Mouse (Mus musculus) forebrain, embryonic 10.5 days (tissue): ENCODE measurements around the gene Pxn. TPM values are rescaled to one million over a fixed set of nuclear protein-coding genes. Genes with fewer than 3 reads are reported as not detected.
"Not testable (repeated sequence)": the region's sequence is repeated elsewhere in the genome, so short reads cannot be mapped to it uniquely, and the experiment has no call there.

ENCODE experiments used
- DNase-seq: peaks from one replicate; pipeline ENCODE4 v3.0.0-alpha.2; 2017; ENCODE audit warnings: low spot score; ENCODE audit errors: extremely low spot score
- H3K27ac ChIP-seq: fragments of 300-500 bp; sonication (generic); 2 replicates; pipeline ENCODE4 v1.5.1; 2016; ENCODE audit warnings: mild to moderate bottlenecking
- H3K27me3 ChIP-seq: fragments of 300-500 bp; sonication (generic); 2 replicates; pipeline ENCODE4 v1.6.1; 2016; ENCODE audit warnings: mild to moderate bottlenecking; ENCODE audit not compliant: poor library complexity, severe bottlenecking
- H3K36me3 ChIP-seq: fragments of 300-500 bp; sonication (generic); replicated peaks from 2 replicates; pipeline ENCODE4 v1.6.1; 2016; ENCODE audit warnings: mild to moderate bottlenecking, moderate library complexity
- H3K4me1 ChIP-seq: fragments of 300-500 bp; sonication (generic); 2 replicates; pipeline ENCODE4 v1.6.1; 2016
- H3K4me3 ChIP-seq: fragments of 300-500 bp; sonication (generic); 2 replicates; pipeline ENCODE4 v1.5.1; 2016; ENCODE audit warnings: mild to moderate bottlenecking, moderate library complexity
- H3K9me3 ChIP-seq: fragments of 300-500 bp; sonication (generic); 2 replicates; pipeline ENCODE4 v1.6.1; 2016; ENCODE audit warnings: mild to moderate bottlenecking, moderate library complexity
- WGBS: fragments of 180-500 bp; shearing (Covaris S2); methylation state at CpG from one replicate; pipeline ENCODE4 v1.1.7; 2016; 5-methylcytosine and 5-hydroxymethylcytosine counted together
- polyA plus RNA-seq: library from polyadenylated mRNA; unstranded; fragments of >200 nt; fragmentation: Nextera tagmentation; extraction: Ambion mirVana; gene quantifications from 2 replicates; pipeline ENCODE4 v1.2.1, GENCODE M21; 2016

Gene Pxn
- polyA plus RNA-seq, 1 experiment from 2014 or later: 34.3 TPM

DNA sequence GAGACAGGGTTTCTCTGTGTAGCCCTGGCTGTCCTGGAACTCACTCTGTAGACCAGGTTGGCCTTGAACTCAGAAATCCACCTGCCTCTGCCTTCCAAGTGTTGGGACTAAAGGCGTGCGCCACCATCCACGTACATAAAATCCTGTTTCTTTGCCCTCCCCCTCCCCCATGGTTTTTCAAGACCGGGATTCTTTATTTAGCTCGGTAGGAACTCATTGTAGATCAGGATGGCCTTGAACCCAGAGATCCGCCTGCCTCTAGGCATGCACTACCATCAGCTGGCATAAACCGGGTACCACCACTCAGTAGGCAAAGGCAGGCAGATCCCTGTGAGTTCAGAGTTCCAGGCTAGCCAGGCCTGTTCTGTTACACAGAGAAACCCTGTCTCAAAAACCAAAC, 10.4 kb downstream of the Pxn start:
- H3K36me3 ChIP-seq: peaks cover 37% of the 10 kb centered on the region
- DNase-seq: no peak
- H3K9me3 ChIP-seq: no peaks in the 10 kb centered on the region
- no peak overlapping the region for H3K27ac ChIP-seq
- H3K4me3 ChIP-seq: no peak overlapping the region
- peaks cover 53% of the 10 kb centered on the region for H3K4me1 ChIP-seq
- 92% methylated on average over 7 of the region's 7 CpGs for WGBS
- H3K27me3 ChIP-seq: no peaks in the 10 kb centered on the region

- Histone ChIP-seq H3K4me3 (no peak overlapping the region), H3K9me3 (no peaks in the 10 kb centered on the region), H3K4me1 (peaks cover 56% of the 10 kb centered on the region), H3K36me3 (peaks cover 33% of the 10 kb centered on the region), H3K27me3 (no peaks in the 10 kb centered on the region), H3K27ac (no peak overlapping the region)
- WGBS: 95% methylated on average over 9 of the region's 9 CpGs
- no peak for DNase-seq
Measured at GRCm38 (mm10) chr5:115517501-115517900, 11.0 kb downstream of the Pxn start.

DNA sequence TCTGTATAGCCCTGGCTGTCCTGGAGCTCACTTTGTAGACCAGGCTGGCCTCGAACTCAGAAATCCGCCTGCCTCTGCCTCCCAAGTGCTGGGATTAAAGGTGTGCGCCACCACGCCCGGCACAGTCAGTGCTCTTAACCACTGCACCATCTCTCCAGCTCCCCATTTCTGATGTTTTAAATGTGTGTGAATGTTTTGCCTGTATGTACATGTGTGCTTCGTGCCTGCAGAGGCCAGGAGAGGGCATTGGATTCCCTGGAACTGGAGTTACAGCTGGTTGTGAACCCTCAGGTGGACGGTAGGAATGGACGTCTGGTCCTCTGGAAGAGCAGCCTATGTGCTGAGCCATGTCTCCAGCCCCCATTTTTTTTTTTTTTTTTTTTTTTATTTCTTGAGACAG, 11.7 kb downstream of the Pxn start:
- DNase-seq, H3K27ac ChIP-seq, H3K27me3 ChIP-seq, H3K4me3 ChIP-seq, H3K9me3 ChIP-seq: not testable (repeated sequence)
- H3K4me1 ChIP-seq: peaks cover 63% of the 10 kb centered on the region
- 97% methylated on average over 8 of the region's 8 CpGs for WGBS
- peaks cover 33% of the 10 kb centered on the region for H3K36me3 ChIP-seq

GRCm38 (mm10) chr5:115520325-115520869, 13.9 kb downstream of the Pxn start:
- H3K9me3 ChIP-seq: no peaks in the 10 kb centered on the region
- H3K4me3 ChIP-seq: 0 out of 2 replicates have a peak overlapping the region, but pooled peaks have one; percentile 1
- H3K27me3 ChIP-seq: no peaks in the 10 kb centered on the region
- WGBS: 74% methylated on average over 21 of the region's 21 CpGs
- H3K4me1 ChIP-seq: peaks cover 66% of the 10 kb centered on the region
- no peak for DNase-seq
- H3K27ac ChIP-seq: peak overlapping the region; percentile 69
- H3K36me3 ChIP-seq: peaks cover 28% of the 10 kb centered on the region

GRCm38 (mm10) chr5:115521553-115522461, 15.3 kb downstream of the Pxn start:
- 66% methylated on average over 21 of the region's 21 CpGs for WGBS
- H3K4me3 ChIP-seq: no peak overlapping the region
- H3K27ac ChIP-seq: peak overlapping the region; percentile 69
- H3K36me3 ChIP-seq: peaks cover 15% of the 10 kb centered on the region
- H3K27me3 ChIP-seq: no peaks in the 10 kb centered on the region
- H3K4me1 ChIP-seq: peaks cover 69% of the 10 kb centered on the region
- H3K9me3 ChIP-seq: no peaks in the 10 kb centered on the region
- DNase-seq: no peak

GRCm38 (mm10) chr5:115522531-115522930, 16.1 kb downstream of the Pxn start:
- Histone ChIP-seq H3K27me3 (no peaks in the 10 kb centered on the region), H3K4me1 (peaks cover 71% of the 10 kb centered on the region), H3K9me3 (no peaks in the 10 kb centered on the region), H3K27ac (peak overlapping the region; percentile 81), H3K4me3 (no peak overlapping the region), H3K36me3 (peaks cover 8% of the 10 kb centered on the region)
- DNase-seq: no peak
- WGBS: 83% methylated on average over 4 of the region's 4 CpGs

DNA sequence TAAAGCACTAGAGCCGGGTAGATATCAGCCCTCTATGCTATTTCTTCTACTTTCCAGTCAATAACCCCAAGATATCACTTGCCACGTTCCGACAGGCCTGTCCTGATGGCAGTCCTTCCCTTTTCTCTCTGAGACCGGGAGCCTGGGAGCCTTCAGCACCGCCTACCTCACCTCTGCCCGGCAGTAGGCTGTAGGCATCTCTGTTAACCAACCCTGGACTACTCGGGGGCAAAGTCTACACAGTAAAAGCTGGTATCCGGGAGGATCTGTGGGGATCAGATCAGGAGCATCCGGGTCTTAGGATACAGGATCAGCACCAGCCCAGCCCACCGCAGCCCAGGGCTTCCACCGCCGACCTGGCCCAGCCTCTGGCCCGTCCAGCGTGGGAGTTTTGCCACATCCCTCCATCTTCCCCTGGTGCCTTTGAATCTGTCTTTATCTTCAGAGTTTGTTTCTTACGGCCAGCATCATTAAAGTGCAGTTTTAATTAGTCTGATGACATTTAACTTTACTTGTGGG, 16.6 kb downstream of the Pxn start:
- WGBS: 78% methylated on average over 15 of the region's 15 CpGs
- no peak for DNase-seq

GRCm38 (mm10) chr5:115523971-115524370, 17.5 kb downstream of the Pxn start:
- Histone ChIP-seq H3K36me3 (0 out of 2 replicates have a peak, but pooled peaks cover 3% of the 10 kb centered on the region), H3K4me1 (peaks cover 82% of the 10 kb centered on the region), H3K9me3 (no peaks in the 10 kb centered on the region), H3K4me3 (peak overlapping the region; percentile 30), H3K27me3 (no peaks in the 10 kb centered on the region), H3K27ac (peak overlapping the region; percentile 81)
- 5% methylated on average over 15 of the region's 15 CpGs for WGBS
- DNase-seq: peak; percentile 60

More for the DNA sequence above, 16.6 kb downstream of the Pxn start:
- Histone ChIP-seq H3K9me3 (no peaks in the 10 kb centered on the region), H3K4me1 (peaks cover 74% of the 10 kb centered on the region), H3K27ac (peak overlapping the region; percentile 81), H3K4me3 (no peak overlapping the region), H3K36me3 (peaks cover 6% of the 10 kb centered on the region; the same call in 1 of the 2 replicates), H3K27me3 (no peaks in the 10 kb centered on the region)

- 0 out of 2 replicates have a peak, but pooled peaks cover 3% of the 10 kb centered on the region for H3K36me3 ChIP-seq
- 48% methylated on average over 12 of the region's 12 CpGs for WGBS
- DNase-seq: no peak
- peak overlapping the region; percentile 18; the same call in 1 of the 2 replicates for H3K4me3 ChIP-seq
- peaks cover 87% of the 10 kb centered on the region for H3K4me1 ChIP-seq
- H3K9me3 ChIP-seq: no peaks in the 10 kb centered on the region
- H3K27me3 ChIP-seq: no peaks in the 10 kb centered on the region
- H3K27ac ChIP-seq: peak overlapping the region; percentile 81
Measured at GRCm38 (mm10) chr5:115524471-115524870, 18.0 kb downstream of the Pxn start.

DNA sequence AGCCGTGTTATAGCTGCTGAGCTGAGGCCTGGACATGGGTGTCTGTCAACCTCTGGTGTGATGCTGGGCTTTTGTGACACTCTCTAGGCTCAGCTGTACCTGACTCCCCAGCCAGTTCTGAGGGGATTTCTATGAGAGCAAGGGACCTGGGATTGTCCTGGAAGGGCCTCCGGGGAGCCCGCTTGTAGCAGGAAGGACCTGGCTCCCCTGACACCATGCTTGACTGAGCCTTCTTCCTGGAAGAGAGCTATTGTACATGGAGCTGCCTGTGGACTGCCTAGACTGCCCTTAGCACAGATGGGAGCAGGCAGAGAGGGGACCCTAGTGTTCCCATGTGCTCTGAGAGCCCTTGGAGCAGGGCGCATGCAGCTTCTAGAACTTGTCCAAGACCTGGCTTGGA, 18.9 kb downstream of the Pxn start:
- H3K27ac ChIP-seq: peak overlapping the region; percentile 56
- 97% methylated on average over 4 of the region's 4 CpGs for WGBS
- no peaks in the 10 kb centered on the region for H3K9me3 ChIP-seq
- H3K4me3 ChIP-seq: no peak overlapping the region
- peaks cover 91% of the 10 kb centered on the region for H3K4me1 ChIP-seq
- H3K27me3 ChIP-seq: no peaks in the 10 kb centered on the region
- no peak for DNase-seq
- 0 out of 2 replicates have a peak, but pooled peaks cover 3% of the 10 kb centered on the region for H3K36me3 ChIP-seq

- Histone ChIP-seq H3K27ac (peak overlapping the region; percentile 56), H3K27me3 (no peaks in the 10 kb centered on the region), H3K4me1 (peaks cover 91% of the 10 kb centered on the region), H3K9me3 (no peaks in the 10 kb centered on the region), H3K36me3 (0 out of 2 replicates have a peak, but pooled peaks cover 3% of the 10 kb centered on the region), H3K4me3 (no peak overlapping the region)
- DNase-seq: no peak
- WGBS: 83% methylated on average over 9 of the region's 9 CpGs
Measured at GRCm38 (mm10) chr5:115525943-115526342, 19.5 kb downstream of the Pxn start.

DNA sequence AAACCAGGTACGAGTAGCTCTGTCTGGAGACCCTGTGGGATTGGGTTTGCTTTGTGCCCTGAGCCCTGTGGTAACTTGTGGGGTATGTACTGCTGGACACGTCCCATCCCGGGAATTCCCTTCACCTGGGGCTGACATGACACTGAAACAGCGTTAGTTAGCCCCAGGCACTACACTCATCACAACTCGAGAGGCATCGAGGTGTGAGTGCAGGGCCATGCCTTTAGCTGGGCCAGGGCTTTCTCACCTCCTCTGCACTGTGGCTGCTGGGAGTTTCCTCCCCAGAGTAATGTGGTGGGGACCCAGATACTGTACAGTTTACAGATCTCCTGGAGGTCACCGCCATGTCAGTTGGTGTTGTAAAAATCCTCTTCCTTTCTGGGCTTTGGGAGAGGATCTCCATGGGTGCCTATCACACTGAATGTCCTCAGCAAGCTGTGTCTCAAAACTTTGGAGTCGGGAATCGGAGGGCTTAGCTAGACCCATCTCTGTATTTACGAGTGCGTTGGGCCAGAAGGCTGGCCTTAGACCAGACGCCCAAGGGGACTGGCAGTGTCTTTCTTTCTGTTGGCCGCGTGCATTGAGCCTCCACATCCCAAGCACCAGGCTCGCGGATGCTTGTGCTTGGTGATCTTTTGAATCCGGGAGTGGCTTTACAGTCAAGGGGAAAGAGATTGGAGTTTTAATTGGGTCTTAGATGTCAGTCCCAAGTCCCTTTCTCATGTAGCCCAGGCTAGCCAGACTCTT, 20.2 kb downstream of the Pxn start:
- Histone ChIP-seq H3K27me3 (no peaks in the 10 kb centered on the region), H3K4me3 (no peak overlapping the region), H3K9me3 (no peaks in the 10 kb centered on the region), H3K4me1 (peaks cover 91% of the 10 kb centered on the region), H3K27ac (peak overlapping the region; percentile 56), H3K36me3 (no peaks in the 10 kb centered on the region)
- DNase-seq: no peak
- 91% methylated on average over 17 of the region's 17 CpGs for WGBS
